Mouse (Mus musculus) 3T3-L1 (cell line): ENCODE measurements around the gene Tenm3.

ENCODE experiments used
- DNase-seq: peaks from one replicate; pipeline ENCODE4 v3.0.0-alpha.2; 2015; ENCODE audit warnings: low read depth, low spot score

The Tenm3 gene

GRCm38 (mm10) chr8:48740951-48741350, 102.8 kb downstream of the Tenm3 start:
- DNase-seq: no peak

GRCm38 (mm10) chr8:48740147-48740881, 103.4 kb downstream of the Tenm3 start:
- DNase-seq: no peak

DNA sequence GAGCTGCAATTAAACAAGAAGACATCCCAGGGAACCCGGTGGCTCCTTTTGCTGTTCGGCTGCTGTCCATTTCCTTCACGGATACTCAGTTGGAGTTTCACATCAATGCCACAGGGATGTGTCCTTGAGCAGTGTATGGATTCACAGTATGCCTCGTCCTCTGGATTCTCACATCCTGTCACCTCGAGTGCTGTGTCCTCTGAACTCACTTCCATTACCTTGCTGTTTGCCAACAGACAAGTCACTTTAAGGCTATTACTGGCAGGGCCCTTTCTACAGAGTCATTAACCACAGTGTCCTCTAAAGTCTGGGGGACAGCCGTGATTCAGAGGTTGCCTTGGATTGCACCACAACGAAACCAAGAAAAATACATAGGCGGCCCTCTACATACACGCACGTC, 110.0 kb downstream of the Tenm3 start:
- no peak for DNase-seq

GRCm38 (mm10) chr8:48733057-48733456, 110.7 kb downstream of the Tenm3 start:
- no peak for DNase-seq

DNA sequence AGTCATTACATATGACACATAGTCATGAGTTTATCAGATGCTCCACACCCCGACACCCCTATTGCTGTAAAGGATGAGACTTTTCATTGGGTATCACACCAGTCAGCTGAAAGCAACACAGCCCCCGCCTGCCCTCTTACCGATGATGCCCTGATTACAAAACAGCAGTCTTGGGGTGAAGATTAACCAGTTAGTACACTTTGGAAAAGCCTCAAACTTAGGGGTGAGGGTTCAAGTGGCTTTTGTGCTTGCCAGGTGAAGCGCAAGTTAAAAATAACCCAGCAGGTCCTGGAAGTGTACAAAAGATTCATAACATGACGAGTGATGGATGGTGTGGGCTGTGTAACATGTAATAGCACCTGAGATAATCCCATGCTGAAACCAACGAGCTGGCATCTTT, 113.0 kb downstream of the Tenm3 start:
- DNase-seq: no peak

DNA sequence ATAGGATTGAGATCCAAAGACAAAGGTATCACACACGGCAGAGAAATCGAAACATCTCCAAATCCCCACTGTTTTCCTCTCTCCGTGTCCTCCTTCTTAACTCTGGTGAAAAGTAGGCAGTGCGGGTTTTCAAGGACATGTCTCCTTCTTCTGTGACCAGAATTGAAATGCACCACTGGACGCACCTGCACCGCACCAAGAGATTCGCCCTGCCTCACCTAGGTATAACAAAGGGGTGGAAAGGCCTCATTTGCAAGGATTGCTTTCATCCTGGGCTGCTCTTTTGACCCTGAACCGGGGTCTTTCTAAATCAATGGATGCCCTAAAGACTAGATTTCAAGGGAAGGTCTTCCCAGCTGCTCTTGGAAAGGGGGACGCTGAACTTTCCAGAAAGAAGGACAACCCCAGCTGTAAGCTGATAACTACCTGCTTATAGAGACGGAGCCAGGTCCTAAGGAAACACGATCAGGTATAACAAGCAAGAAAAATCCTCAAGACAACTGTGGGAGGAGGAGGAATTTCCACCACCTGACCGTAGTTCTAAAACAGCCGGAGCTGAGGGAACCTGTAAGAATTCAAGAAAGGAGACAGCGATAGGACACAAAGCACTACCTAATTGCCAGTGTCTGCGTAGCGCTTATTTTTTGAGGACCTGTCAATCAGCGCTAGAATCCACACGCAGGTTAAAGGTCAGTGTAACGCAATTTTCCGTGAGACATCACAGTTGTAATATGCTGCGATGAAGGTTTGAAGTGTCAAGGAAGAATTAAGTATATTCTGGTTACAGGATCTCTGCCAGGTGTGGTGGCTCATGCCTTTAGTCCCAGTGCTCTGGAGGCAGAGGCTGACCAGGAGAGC, 114.7 kb downstream of the Tenm3 start:
- DNase-seq: no peak

- no peak for DNase-seq
These were observed 115.7 kb downstream of the Tenm3 start for GRCm38 (mm10) chr8:48728006-48728405.

GRCm38 (mm10) chr8:48722744-48723143, 121.0 kb downstream of the Tenm3 start:
- no peak for DNase-seq

GRCm38 (mm10) chr8:48722318-48722717, 121.4 kb downstream of the Tenm3 start:
- no peak for DNase-seq

DNA sequence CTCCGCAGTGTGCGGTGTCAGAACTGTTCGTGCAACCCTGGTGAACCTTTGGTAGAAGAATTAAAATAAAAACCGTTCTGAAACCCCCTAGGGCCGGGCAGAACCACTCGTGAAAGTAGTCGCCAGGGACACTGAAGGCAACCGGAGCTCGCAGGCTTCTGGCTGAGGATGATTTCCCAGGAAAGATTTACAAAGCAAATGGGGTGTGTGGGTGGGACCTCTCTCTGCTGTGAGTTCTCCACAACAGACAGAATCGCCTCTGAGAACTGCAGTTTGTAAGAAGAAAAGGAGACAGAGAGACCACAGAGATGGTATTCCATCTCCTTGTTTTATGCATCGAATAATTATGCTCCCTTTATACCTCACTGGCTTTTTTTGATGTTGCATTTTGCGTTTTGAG, 122.4 kb downstream of the Tenm3 start:
- DNase-seq: no peak

GRCm38 (mm10) chr8:48715616-48716015, 128.1 kb downstream of the Tenm3 start:
- DNase-seq: no peak

DNA sequence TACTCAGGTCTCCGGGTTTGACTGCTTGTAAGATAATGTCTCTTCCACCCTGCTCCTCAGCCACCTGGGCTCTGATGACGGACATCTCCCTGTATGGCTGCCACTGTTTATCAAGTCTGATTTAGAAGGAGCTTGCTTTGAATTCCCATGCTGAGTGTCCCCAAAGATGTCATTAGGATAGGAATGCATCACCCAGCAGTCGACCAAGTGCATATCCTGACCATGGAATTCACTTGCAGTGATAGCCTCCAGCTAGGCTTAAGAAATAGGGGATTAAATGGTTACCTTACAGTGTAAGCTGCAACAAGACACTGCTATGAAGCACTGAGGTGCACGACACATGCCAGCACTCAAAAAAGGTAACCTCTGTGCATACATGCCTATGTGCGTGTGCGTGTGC, 137.1 kb downstream of the Tenm3 start:
- no peak for DNase-seq

DNA sequence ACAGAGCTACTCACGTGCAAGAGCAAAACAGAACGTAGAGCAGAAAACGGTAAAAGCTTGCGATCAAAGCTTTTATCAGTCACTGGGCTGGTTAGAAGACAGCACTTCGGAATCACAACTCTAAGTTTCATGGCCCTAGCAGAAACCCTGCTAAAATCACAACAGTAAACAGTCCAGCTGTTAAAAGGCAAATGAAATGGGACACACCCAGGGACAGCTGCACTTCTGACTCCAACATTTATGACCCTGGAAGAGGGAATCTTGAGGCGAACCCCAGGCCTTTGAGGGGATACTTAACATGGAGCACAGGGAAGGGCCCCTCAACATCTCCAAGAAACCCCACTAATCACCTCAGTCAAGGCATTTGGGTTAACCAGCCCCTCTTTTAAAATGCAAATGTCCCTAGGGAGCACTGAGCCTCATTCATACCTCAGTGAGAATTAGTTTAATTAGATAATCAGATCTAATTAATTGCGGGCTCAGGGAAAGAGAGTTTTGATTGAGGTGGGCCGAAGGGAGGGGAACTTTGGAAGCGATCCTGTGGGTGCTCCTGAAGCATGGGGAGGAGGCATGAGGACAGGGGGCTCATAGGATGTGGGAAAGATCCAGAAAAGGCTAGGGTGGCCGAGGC, 138.8 kb downstream of the Tenm3 start:
- DNase-seq: no peak

DNA sequence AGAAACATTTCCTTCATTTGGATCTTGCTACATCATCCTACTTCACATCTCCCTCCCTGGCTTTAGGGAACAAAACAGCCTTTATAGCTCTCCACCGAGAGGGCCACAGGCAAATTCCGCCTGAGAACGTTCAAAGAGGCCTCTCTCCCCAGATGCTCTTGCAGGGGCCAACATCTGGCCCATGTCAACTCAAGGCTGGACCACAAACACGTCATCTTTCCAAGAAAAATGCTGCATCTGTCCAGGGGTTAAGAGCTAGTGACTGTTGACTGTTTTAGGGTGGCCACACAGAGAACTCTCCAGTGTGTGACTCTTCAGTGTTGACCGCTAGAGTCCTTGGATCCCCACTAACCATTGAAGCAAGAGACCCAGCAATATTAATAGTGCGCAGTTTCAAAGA, 139.3 kb downstream of the Tenm3 start:
- DNase-seq: peak; percentile 9

DNA sequence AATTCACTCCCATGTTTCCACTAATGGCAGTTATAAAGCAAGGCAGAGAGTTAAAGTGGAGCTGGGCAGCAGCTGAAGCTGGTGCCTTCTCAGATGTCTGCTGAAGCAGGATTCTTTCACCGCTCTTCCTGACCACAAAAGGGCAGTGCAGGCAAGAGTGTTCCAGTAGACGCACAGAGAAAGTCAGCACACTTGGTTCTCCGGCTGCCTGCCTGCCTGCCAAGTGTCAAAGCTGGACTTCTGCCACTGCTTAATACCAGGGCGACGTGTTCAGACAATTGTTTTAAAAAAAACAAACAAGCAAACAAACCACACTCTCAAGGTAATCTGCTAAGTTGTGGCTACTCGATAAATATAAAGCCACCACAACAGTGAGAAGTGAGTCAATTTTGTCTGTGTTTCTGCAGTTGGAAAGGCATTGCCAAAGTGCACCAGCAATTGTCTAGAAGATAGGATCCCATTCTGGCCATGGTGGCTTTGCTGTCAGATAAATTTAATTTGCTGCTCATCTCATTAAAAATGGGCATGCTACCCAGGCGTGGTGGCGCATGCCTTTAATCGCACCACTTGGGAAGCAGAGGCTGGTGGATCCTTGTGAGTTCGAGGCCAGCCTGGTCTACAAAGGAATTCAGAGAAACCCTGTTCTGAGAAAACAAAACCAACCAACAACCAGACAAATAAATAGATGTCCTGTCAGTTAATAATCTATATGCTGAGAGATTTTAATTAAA, 152.9 kb downstream of the Tenm3 start:
- peak; percentile 2 for DNase-seq

DNA sequence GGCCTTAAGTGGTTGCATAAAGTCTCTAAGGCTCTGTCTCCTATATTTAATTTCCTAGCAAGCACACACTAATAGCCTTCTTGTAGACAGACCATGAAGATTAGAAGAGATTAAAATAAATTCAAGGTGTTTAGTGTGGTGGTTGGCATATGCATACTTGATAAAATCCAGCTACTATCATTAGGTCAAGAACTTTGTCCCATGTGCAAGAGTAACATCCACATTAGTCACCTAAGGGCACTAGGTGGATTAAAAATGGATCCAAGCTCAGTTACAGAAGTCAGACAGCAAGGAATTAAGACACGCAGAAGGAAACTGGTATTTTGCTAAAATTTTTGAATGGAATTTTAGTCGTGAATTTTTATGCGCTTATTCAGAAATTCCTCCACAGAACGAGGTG, 155.0 kb downstream of the Tenm3 start:
- no peak for DNase-seq

DNA sequence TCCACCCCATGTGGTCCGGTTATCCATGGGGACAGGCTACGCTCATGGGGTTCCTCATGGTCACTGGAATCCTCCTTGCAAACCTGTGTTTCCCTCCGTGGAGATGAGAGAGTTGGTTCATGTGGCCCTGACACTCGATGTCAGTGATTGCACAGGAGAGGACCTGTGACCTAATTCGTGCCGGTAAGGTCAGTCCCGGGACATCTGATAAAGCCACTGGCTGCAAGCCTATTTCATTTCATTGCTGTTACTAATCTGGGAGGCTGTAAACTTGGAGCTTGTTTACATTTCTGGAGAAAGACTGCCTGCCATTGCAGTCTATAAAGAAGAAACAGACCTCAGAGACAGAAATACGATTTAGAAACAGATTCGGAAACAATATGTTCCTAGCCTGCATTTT, 155.6 kb downstream of the Tenm3 start:
- DNase-seq: no peak

DNA sequence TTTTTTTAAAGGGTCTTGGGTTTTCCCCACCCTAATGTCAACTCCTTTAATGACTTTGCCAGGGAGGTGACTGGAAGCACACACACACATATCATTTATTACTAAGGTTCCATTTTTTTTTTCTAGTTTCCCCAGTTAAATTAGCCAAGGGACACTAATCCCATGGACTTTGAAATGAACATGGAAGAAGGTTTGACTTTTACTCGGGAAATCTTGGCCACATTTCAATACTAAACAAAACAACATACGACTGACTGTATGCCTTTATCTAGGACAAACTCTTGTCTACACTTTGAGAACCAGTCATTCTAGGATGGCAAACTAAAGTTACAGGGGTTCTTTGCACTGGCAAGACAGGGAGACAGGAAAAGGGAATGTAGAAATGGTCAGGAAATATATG, 170.3 kb downstream of the Tenm3 start:
- DNase-seq: no peak

DNA sequence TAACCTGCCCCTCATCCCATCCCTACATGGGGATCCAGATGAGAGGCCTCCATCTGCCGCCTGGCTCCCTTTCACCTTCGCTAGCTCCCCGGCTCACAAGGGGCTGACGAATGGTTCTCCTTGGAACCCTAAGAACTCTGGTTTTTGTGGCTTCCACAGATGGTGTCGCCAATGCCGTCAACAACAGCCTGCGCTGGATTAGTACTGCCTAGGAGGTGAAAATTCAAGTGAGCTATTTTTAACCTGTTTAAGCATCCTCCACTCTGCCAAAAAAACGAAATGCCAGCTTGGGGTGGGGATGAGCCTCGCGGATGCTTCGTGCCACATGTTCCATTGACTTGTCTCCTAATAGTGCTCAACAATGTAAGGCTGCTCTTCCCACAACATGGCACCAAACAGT, 171.3 kb downstream of the Tenm3 start:
- DNase-seq: no peak

GRCm38 (mm10) chr8:48671318-48671717, 172.4 kb downstream of the Tenm3 start:
- DNase-seq: no peak

- DNase-seq: no peak
These were observed 172.9 kb downstream of the Tenm3 start for GRCm38 (mm10) chr8:48670895-48671294.

DNA sequence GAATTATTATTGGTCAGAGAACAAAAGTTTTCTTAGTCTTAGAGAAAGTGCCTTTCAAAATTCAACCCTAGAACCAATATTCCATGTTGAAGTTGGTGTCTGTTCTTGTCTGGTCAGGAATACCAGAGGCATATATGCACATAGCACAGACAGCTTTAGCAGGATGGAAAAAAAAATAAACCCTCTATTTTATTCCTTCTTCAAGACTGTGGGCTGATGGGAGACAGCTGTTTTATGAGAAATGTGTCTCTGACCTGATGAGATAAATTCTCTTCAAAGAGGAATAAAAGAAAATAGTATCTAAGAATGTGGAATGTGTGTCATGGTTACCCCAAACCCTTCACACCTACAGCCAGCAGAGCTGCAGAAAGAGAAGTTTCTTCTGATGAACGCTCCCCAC, 173.4 kb downstream of the Tenm3 start:
- no peak for DNase-seq
